Mouse (Mus musculus): ENCODE data around the gene Sema3e. TPM values are rescaled to one million over a fixed set of nuclear protein-coding genes. Genes with fewer than 3 reads are reported as not detected.

Sema3e gene
- polyA plus RNA-seq, 1 experiment from 2014 or later: 2.2 TPM

DNA sequence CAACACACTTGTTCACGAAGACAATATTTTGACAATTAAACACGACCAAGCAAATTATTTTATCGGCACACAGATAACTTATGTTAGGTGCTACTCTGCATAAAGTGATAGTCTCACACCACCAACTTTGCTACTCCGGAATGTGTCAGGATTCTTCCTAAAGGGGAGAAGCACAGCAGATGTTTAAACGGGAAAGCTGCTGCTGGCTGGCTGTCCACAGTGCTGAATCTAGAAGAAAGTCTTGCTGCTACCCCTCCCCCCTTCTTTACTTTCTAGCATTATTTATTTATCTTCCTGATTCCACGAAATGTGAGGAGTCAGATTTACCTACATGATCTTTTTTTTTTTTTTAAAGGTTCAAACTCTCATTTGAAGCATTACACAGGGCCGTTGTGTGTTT lies 23.6 kb downstream of the Sema3e start:
- H3K4me2 ChIP-seq (replicated peaks; ENCODE audit: low read depth, low read length): 0 out of 2 replicates have a peak overlapping the region, but pooled peaks have one; percentile 2
- no peak overlapping the region for H3K27ac ChIP-seq (ENCODE audit: low read depth, low read length)
- H3K9me3 ChIP-seq (ENCODE audit: control insufficient read depth, low read length): no peaks in the 10 kb centered on the region
- H3K36me3 ChIP-seq (ENCODE audit: control insufficient read depth, insufficient read depth, low read length): no peaks in the 10 kb centered on the region
- H3K27me3 ChIP-seq (ENCODE audit: control insufficient read depth, insufficient read depth, low read length): no peaks in the 10 kb centered on the region
- no peaks in the 10 kb centered on the region for H3K4me1 ChIP-seq (ENCODE audit: control insufficient read depth, insufficient read depth, low read length)
- ATAC-seq (ENCODE audit: low FRiP score, low TSS enrichment): no peak
- 33% methylated on average over 7 of the region's 7 CpGs for WGBS
- H3K9ac ChIP-seq (ENCODE audit: low read depth, low read length): no peak overlapping the region
- H3K4me3 ChIP-seq (ENCODE audit: low read length): no peak overlapping the region

- Histone ChIP-seq H3K4me2 (replicated peaks; ENCODE audit: low read depth, low read length) (no peak overlapping the region), H3K9me3 (ENCODE audit: control insufficient read depth, low read length) (no peaks in the 10 kb centered on the region), H3K36me3 (ENCODE audit: control insufficient read depth, insufficient read depth, low read length) (no peaks in the 10 kb centered on the region), H3K9ac (ENCODE audit: low read depth, low read length) (no peak overlapping the region), H3K27ac (ENCODE audit: low read depth, low read length) (no peak overlapping the region), H3K27me3 (ENCODE audit: control insufficient read depth, insufficient read depth, low read length) (no peaks in the 10 kb centered on the region), H3K4me3 (ENCODE audit: low read length) (no peak overlapping the region), H3K4me1 (ENCODE audit: control insufficient read depth, insufficient read depth, low read length) (no peaks in the 10 kb centered on the region)
- no peak for ATAC-seq (ENCODE audit: low FRiP score, low TSS enrichment)
- 80% methylated on average over 5 of the region's 5 CpGs for WGBS
Measured at GRCm38 (mm10) chr5:14054472-14054871, 29.4 kb downstream of the Sema3e start.

- WGBS: 87% methylated on average over 4 of the region's 4 CpGs
- no peak for ATAC-seq (ENCODE audit: low FRiP score, low TSS enrichment)
- Histone ChIP-seq H3K9me3 (ENCODE audit: control insufficient read depth, low read length) (no peaks in the 10 kb centered on the region), H3K4me2 (replicated peaks; ENCODE audit: low read depth, low read length) (no peak overlapping the region), H3K27me3 (ENCODE audit: control insufficient read depth, insufficient read depth, low read length) (no peaks in the 10 kb centered on the region), H3K27ac (ENCODE audit: low read depth, low read length) (no peak overlapping the region), H3K4me3 (ENCODE audit: low read length) (no peak overlapping the region), H3K9ac (ENCODE audit: low read depth, low read length) (no peak overlapping the region), H3K36me3 (ENCODE audit: control insufficient read depth, insufficient read depth, low read length) (no peaks in the 10 kb centered on the region), H3K4me1 (ENCODE audit: control insufficient read depth, insufficient read depth, low read length) (no peaks in the 10 kb centered on the region)
Measured at GRCm38 (mm10) chr5:14059895-14060553, 34.9 kb downstream of the Sema3e start.

DNA sequence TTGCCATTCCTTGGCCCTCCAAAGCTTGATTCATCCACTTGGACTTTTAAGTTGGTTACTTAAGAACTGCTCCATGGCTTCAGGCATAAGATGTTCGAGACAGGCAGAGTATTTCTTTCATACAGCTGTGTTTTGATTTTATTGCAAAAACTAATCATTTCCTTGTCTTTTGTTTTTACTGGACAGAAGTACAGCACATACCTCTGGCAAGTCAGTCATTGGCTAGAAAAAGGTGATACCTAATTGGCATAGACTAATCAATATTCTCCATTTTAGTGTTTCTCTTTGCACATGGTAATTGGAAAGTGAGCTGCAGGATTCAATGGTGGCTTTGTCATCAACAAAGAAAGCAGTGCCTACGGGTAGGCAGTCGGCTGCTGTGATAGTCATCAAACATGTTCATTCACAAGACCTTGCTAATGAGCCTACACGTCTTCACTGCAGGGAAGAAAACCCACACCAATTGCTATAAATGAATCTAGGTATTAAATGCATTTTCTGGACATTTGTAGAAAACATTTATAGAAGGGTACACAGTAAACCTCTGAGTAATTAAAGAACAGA lies 37.9 kb downstream of the Sema3e start:
- WGBS: 54% methylated on average over 4 of the region's 4 CpGs
- H3K9me3 ChIP-seq (ENCODE audit: control insufficient read depth, low read length): no peaks in the 10 kb centered on the region
- no peak for ATAC-seq (ENCODE audit: low FRiP score, low TSS enrichment)
- H3K36me3 ChIP-seq (ENCODE audit: control insufficient read depth, insufficient read depth, low read length): no peaks in the 10 kb centered on the region
- H3K4me2 ChIP-seq (replicated peaks; ENCODE audit: low read depth, low read length): no peak overlapping the region
- no peaks in the 10 kb centered on the region for H3K4me1 ChIP-seq (ENCODE audit: control insufficient read depth, insufficient read depth, low read length)
- H3K27me3 ChIP-seq (ENCODE audit: control insufficient read depth, insufficient read depth, low read length): no peaks in the 10 kb centered on the region
- no peak overlapping the region for H3K9ac ChIP-seq (ENCODE audit: low read depth, low read length)
- H3K27ac ChIP-seq (ENCODE audit: low read depth, low read length): no peak overlapping the region
- no peak overlapping the region for H3K4me3 ChIP-seq (ENCODE audit: low read length)

DNA sequence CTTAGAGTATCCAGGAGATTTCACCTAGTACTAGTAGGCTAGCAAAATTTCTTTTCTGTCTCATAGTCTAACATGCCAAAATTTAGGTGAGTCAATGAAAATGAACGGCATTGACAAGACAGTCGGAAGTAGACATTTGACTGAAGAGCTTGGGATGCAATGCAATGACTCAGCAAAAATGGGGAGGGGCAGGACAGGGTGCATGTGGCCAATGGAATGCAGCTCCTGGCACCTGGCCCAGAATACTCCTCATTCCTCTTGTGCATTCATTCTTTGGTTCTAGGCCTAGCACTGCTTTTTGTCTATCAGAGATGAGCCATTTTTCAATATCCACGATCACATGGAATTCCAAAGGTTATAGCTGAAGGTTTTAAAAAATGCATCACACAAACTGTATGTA lies 48.1 kb downstream of the Sema3e start:
- H3K4me2 ChIP-seq (replicated peaks; ENCODE audit: low read depth, low read length): no peak overlapping the region
- H3K4me3 ChIP-seq (ENCODE audit: low read length): no peak overlapping the region
- ATAC-seq (ENCODE audit: low FRiP score, low TSS enrichment): no peak
- no peaks in the 10 kb centered on the region for H3K4me1 ChIP-seq (ENCODE audit: control insufficient read depth, insufficient read depth, low read length)
- no peaks in the 10 kb centered on the region for H3K27me3 ChIP-seq (ENCODE audit: control insufficient read depth, insufficient read depth, low read length)
- H3K9ac ChIP-seq (ENCODE audit: low read depth, low read length): no peak overlapping the region
- no peak overlapping the region for H3K27ac ChIP-seq (ENCODE audit: low read depth, low read length)
- no peaks in the 10 kb centered on the region for H3K9me3 ChIP-seq (ENCODE audit: control insufficient read depth, low read length)
- 94% methylated on average over 3 of the region's 3 CpGs for WGBS
- no peaks in the 10 kb centered on the region for H3K36me3 ChIP-seq (ENCODE audit: control insufficient read depth, insufficient read depth, low read length)

DNA sequence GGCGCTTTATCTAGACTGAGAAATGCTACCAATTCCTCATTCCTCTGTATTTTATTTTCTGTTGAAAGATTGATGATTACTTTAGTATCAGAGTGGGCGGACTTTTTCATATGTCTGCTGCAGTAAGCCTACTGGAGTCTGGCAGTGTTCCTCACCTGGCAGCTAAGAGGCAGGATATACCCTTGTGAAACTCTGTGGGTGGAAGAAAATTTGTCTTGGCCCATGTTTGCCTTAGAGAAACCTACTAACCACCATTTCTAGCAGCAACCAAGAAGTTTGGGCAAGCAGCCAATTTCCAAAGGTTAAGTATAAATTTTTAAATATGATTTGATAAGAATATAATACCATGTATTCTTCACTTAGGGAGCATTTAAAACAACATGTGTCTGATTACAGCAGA lies 63.0 kb downstream of the Sema3e start:
- Histone ChIP-seq H3K27me3 (ENCODE audit: control insufficient read depth, insufficient read depth, low read length) (no peaks in the 10 kb centered on the region), H3K9ac (ENCODE audit: low read depth, low read length) (no peak overlapping the region), H3K4me3 (ENCODE audit: low read length) (no peak overlapping the region), H3K36me3 (ENCODE audit: control insufficient read depth, insufficient read depth, low read length) (no peaks in the 10 kb centered on the region), H3K27ac (ENCODE audit: low read depth, low read length) (no peak overlapping the region), H3K4me1 (ENCODE audit: control insufficient read depth, insufficient read depth, low read length) (no peaks in the 10 kb centered on the region), H3K4me2 (replicated peaks; ENCODE audit: low read depth, low read length) (no peak overlapping the region), H3K9me3 (ENCODE audit: control insufficient read depth, low read length) (no peaks in the 10 kb centered on the region)
- ATAC-seq (ENCODE audit: low FRiP score, low TSS enrichment): no peak
- 83% methylated on average over 2 of the region's 2 CpGs for WGBS

DNA sequence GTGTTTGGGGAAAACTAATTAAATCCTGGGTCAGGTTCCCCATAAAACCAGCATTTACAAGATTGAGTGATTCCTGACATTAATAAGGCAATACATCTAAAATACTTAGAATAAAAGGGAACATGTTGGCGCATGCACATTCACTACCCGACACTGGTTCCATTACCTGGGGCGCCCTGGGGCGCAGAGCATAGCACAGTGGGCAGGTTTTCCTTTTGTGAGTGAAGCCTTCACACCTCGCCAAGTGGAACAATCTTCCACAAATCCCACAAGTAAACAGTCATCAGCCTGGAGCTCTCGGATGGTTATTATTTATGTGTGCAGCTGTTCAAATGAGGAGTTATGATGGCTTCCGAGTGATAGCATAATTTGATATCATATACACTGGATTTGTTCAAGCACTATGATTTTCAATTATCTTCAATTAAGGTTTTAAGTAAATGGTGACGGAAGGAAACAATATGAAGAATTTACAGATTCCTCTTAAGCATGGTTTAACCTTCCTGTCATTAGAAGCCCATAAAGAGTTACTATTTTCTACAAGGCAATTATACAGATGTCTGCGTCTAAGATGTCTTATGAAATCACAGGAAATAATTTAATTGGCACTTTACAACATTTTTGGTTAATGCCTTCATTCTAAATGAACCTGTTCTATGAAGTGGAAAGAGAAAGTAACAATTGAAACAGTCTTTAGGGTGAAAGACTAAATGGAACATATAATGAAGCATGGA lies 65.0 kb downstream of the Sema3e start:
- Histone ChIP-seq H3K4me2 (replicated peaks; ENCODE audit: low read depth, low read length) (no peak overlapping the region), H3K9ac (ENCODE audit: low read depth, low read length) (no peak overlapping the region), H3K27ac (ENCODE audit: low read depth, low read length) (no peak overlapping the region), H3K36me3 (ENCODE audit: control insufficient read depth, insufficient read depth, low read length) (no peaks in the 10 kb centered on the region), H3K4me1 (ENCODE audit: control insufficient read depth, insufficient read depth, low read length) (no peaks in the 10 kb centered on the region), H3K27me3 (ENCODE audit: control insufficient read depth, insufficient read depth, low read length) (no peaks in the 10 kb centered on the region), H3K9me3 (ENCODE audit: control insufficient read depth, low read length) (no peaks in the 10 kb centered on the region), H3K4me3 (ENCODE audit: low read length) (no peak overlapping the region)
- WGBS: 87% methylated on average over 9 of the region's 9 CpGs
- no peak for ATAC-seq (ENCODE audit: low FRiP score, low TSS enrichment)

GRCm38 (mm10) chr5:14090609-14090969 lies 65.5 kb downstream of the Sema3e start:
- 83% methylated on average over 4 of the region's 4 CpGs for WGBS
- Histone ChIP-seq H3K9ac (ENCODE audit: low read depth, low read length) (no peak overlapping the region), H3K9me3 (ENCODE audit: control insufficient read depth, low read length) (no peaks in the 10 kb centered on the region)

DNA sequence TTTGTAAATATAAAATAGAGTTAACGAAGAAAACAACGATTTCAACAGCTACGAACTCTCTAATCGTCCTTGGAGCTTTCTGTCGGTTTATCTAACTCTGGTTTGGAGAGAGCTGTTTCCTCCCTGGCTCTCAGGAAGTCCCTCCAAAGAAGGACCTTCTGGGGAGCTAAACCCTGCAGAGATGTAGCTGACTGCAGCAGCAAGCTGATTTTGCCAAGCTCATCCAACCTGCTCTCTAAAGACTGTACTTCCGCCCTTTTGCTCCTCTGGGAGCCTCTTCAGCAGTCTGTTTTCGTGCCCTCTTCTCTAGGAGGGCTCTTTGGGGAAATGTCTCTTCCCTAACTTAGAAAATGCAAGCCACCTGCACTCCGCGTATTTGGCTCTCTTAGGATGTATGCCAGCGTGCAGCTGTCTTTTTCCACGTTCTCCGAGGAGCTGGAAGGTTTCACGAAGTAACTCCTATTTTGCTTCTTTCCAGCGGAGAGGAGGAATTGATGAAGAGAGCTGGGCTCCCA lies 67.2 kb downstream of the Sema3e start:
- Histone ChIP-seq H3K4me2 (replicated peaks; ENCODE audit: low read depth, low read length) (peak overlapping the region; percentile 10; the same call in 1 of the 2 replicates), H3K4me3 (ENCODE audit: low read length) (no peak overlapping the region)
- WGBS: 47% methylated on average over 14 of the region's 14 CpGs

More at GRCm38 (mm10) chr5:14090609-14090969, 65.5 kb downstream of the Sema3e start:
- no peak overlapping the region for H3K4me3 ChIP-seq (ENCODE audit: low read length)
- H3K4me2 ChIP-seq (replicated peaks; ENCODE audit: low read depth, low read length): no peak overlapping the region
- no peaks in the 10 kb centered on the region for H3K4me1 ChIP-seq (ENCODE audit: control insufficient read depth, insufficient read depth, low read length)
- H3K36me3 ChIP-seq (ENCODE audit: control insufficient read depth, insufficient read depth, low read length): no peaks in the 10 kb centered on the region
- ATAC-seq (ENCODE audit: low FRiP score, low TSS enrichment): no peak
- no peaks in the 10 kb centered on the region for H3K27me3 ChIP-seq (ENCODE audit: control insufficient read depth, insufficient read depth, low read length)
- no peak overlapping the region for H3K27ac ChIP-seq (ENCODE audit: low read depth, low read length)

More for the DNA sequence above, 67.2 kb downstream of the Sema3e start:
- H3K36me3 ChIP-seq (ENCODE audit: control insufficient read depth, insufficient read depth, low read length): no peaks in the 10 kb centered on the region
- no peak overlapping the region for H3K9ac ChIP-seq (ENCODE audit: low read depth, low read length)
- H3K27ac ChIP-seq (ENCODE audit: low read depth, low read length): no peak overlapping the region
- ATAC-seq (ENCODE audit: low FRiP score, low TSS enrichment): no peak
- no peaks in the 10 kb centered on the region for H3K4me1 ChIP-seq (ENCODE audit: control insufficient read depth, insufficient read depth, low read length)
- no peaks in the 10 kb centered on the region for H3K9me3 ChIP-seq (ENCODE audit: control insufficient read depth, low read length)
- H3K27me3 ChIP-seq (ENCODE audit: control insufficient read depth, insufficient read depth, low read length): no peaks in the 10 kb centered on the region
